Mouse (Mus musculus): ENCODE data around the gene Nrip1. TPM values are rescaled to one million over a fixed set of nuclear protein-coding genes. Genes with fewer than 3 reads are reported as not detected.
"Not testable (repeated sequence)": the region's sequence is repeated elsewhere in the genome, so short reads cannot be mapped to it uniquely, and the experiment has no call there.

Nrip1 gene
- polyA plus RNA-seq, 1 experiment, result 9.6 TPM

- no peak for TF ChIP-seq CTCF (IDR thresholded peaks at IDR 0.05; ENCODE audit: low read depth, low read length)
- TF ChIP-seq POLR2A (IDR thresholded peaks at IDR 0.05; ENCODE audit: borderline replicate concordance, low read depth, low read length), result no peak
- Histone ChIP-seq H3K4me3 (ENCODE audit: insufficient read depth, low read length) (no peak overlapping the region), H3K27ac (ENCODE audit: insufficient read depth, low read depth, low read length) (no peak overlapping the region), H3K4me1 (ENCODE audit: control insufficient read depth, insufficient read depth, low read length) (0 out of 2 replicates have a peak, but pooled peaks cover 2% of the 10 kb centered on the region)
These were observed 34.6 kb upstream of the Nrip1 start for GRCm38 (mm10) chr16:76408241-76408640.

GRCm38 (mm10) chr16:76407321-76407920 is 33.8 kb upstream of the Nrip1 start:
- H3K4me1 ChIP-seq (ENCODE audit: control insufficient read depth, insufficient read depth, low read length), result 0 out of 2 replicates have a peak, but pooled peaks cover 2% of the 10 kb centered on the region
- no peak overlapping the region for H3K4me3 ChIP-seq (ENCODE audit: insufficient read depth, low read length)
- TF ChIP-seq POLR2A (IDR thresholded peaks at IDR 0.05; ENCODE audit: borderline replicate concordance, low read depth, low read length) (no peak), CTCF (IDR thresholded peaks at IDR 0.05; ENCODE audit: low read depth, low read length) (no peak)
- H3K27ac ChIP-seq (ENCODE audit: insufficient read depth, low read depth, low read length), result no peak overlapping the region

- no peak overlapping the region for H3K4me3 ChIP-seq (ENCODE audit: insufficient read depth, low read length)
- H3K4me1 ChIP-seq (ENCODE audit: control insufficient read depth, insufficient read depth, low read length), result 0 out of 2 replicates have a peak, but pooled peaks cover 2% of the 10 kb centered on the region
- TF ChIP-seq CTCF (IDR thresholded peaks at IDR 0.05; ENCODE audit: low read depth, low read length) (no peak), POLR2A (IDR thresholded peaks at IDR 0.05; ENCODE audit: borderline replicate concordance, low read depth, low read length) (no peak)
- no peak overlapping the region for H3K27ac ChIP-seq (ENCODE audit: insufficient read depth, low read depth, low read length)
These were observed 33.3 kb upstream of the Nrip1 start for GRCm38 (mm10) chr16:76406897-76407296.

GRCm38 (mm10) chr16:76406319-76406718 is 32.7 kb upstream of the Nrip1 start:
- Histone ChIP-seq H3K4me3 (ENCODE audit: insufficient read depth, low read length) (no peak overlapping the region), H3K27ac (ENCODE audit: insufficient read depth, low read depth, low read length) (no peak overlapping the region), H3K4me1 (ENCODE audit: control insufficient read depth, insufficient read depth, low read length) (0 out of 2 replicates have a peak, but pooled peaks cover 2% of the 10 kb centered on the region)
- TF ChIP-seq POLR2A (IDR thresholded peaks at IDR 0.05; ENCODE audit: borderline replicate concordance, low read depth, low read length) (no peak), CTCF (IDR thresholded peaks at IDR 0.05; ENCODE audit: low read depth, low read length) (no peak)

- H3K4me3 ChIP-seq (ENCODE audit: insufficient read depth, low read length); H3K27ac ChIP-seq (ENCODE audit: insufficient read depth, low read depth, low read length); H3K4me1 ChIP-seq (ENCODE audit: control insufficient read depth, insufficient read depth, low read length): not testable (repeated sequence)
These were observed 29.7 kb upstream of the Nrip1 start for GRCm38 (mm10) chr16:76403305-76403704.

GRCm38 (mm10) chr16:76396512-76396911 is 22.9 kb upstream of the Nrip1 start:
- H3K27ac ChIP-seq (ENCODE audit: insufficient read depth, low read depth, low read length), result no peak overlapping the region
- H3K4me3 ChIP-seq (ENCODE audit: insufficient read depth, low read length), result no peak overlapping the region
- no peaks in the 10 kb centered on the region for H3K4me1 ChIP-seq (ENCODE audit: control insufficient read depth, insufficient read depth, low read length)
- no peak for TF ChIP-seq CTCF (IDR thresholded peaks at IDR 0.05; ENCODE audit: low read depth, low read length)
- no peak for TF ChIP-seq POLR2A (IDR thresholded peaks at IDR 0.05; ENCODE audit: borderline replicate concordance, low read depth, low read length)

- TF ChIP-seq POLR2A (IDR thresholded peaks at IDR 0.05; ENCODE audit: borderline replicate concordance, low read depth, low read length) (no peak), CTCF (IDR thresholded peaks at IDR 0.05; ENCODE audit: low read depth, low read length) (no peak)
- Histone ChIP-seq H3K4me1 (ENCODE audit: control insufficient read depth, insufficient read depth, low read length) (no peaks in the 10 kb centered on the region), H3K4me3 (ENCODE audit: insufficient read depth, low read length) (no peak overlapping the region), H3K27ac (ENCODE audit: insufficient read depth, low read depth, low read length) (no peak overlapping the region)
These were observed 19.6 kb upstream of the Nrip1 start for GRCm38 (mm10) chr16:76393267-76393666.

- Histone ChIP-seq H3K4me1 (ENCODE audit: control insufficient read depth, insufficient read depth, low read length) (no peaks in the 10 kb centered on the region), H3K27ac (ENCODE audit: insufficient read depth, low read depth, low read length) (no peak overlapping the region), H3K4me3 (ENCODE audit: insufficient read depth, low read length) (no peak overlapping the region)
- TF ChIP-seq CTCF (IDR thresholded peaks at IDR 0.05; ENCODE audit: low read depth, low read length) (no peak), POLR2A (IDR thresholded peaks at IDR 0.05; ENCODE audit: borderline replicate concordance, low read depth, low read length) (no peak)
These were observed 12.9 kb upstream of the Nrip1 start for GRCm38 (mm10) chr16:76386496-76386895.

GRCm38 (mm10) chr16:76386071-76386470 is 12.4 kb upstream of the Nrip1 start:
- TF ChIP-seq CTCF (IDR thresholded peaks at IDR 0.05; ENCODE audit: low read depth, low read length) (no peak), POLR2A (IDR thresholded peaks at IDR 0.05; ENCODE audit: borderline replicate concordance, low read depth, low read length) (no peak)
- no peak overlapping the region for H3K4me3 ChIP-seq (ENCODE audit: insufficient read depth, low read length)
- no peak overlapping the region for H3K27ac ChIP-seq (ENCODE audit: insufficient read depth, low read depth, low read length)
- H3K4me1 ChIP-seq (ENCODE audit: control insufficient read depth, insufficient read depth, low read length), result no peaks in the 10 kb centered on the region

- Histone ChIP-seq H3K4me3 (ENCODE audit: insufficient read depth, low read length) (no peak overlapping the region), H3K27ac (ENCODE audit: insufficient read depth, low read depth, low read length) (no peak overlapping the region), H3K4me1 (ENCODE audit: control insufficient read depth, insufficient read depth, low read length) (no peaks in the 10 kb centered on the region)
- TF ChIP-seq CTCF (IDR thresholded peaks at IDR 0.05; ENCODE audit: low read depth, low read length) (no peak), POLR2A (IDR thresholded peaks at IDR 0.05; ENCODE audit: borderline replicate concordance, low read depth, low read length) (no peak)
These were observed 3.6 kb upstream of the Nrip1 start for GRCm38 (mm10) chr16:76377211-76377610.

- H3K27ac ChIP-seq (ENCODE audit: insufficient read depth, low read depth, low read length), result no peak overlapping the region
- no peaks in the 10 kb centered on the region for H3K4me1 ChIP-seq (ENCODE audit: control insufficient read depth, insufficient read depth, low read length)
- no peak overlapping the region for H3K4me3 ChIP-seq (ENCODE audit: insufficient read depth, low read length)
- TF ChIP-seq POLR2A (IDR thresholded peaks at IDR 0.05; ENCODE audit: borderline replicate concordance, low read depth, low read length) (no peak), CTCF (IDR thresholded peaks at IDR 0.05; ENCODE audit: low read depth, low read length) (no peak)
These were observed 3.0 kb upstream of the Nrip1 start for GRCm38 (mm10) chr16:76376661-76377060.
